Mouse (Mus musculus) erythroblast, embryonic 14.5 days (primary cell): Measurements from ENCODE around the gene Gm13287.
"Not testable (repeated sequence)": the region's sequence is repeated elsewhere in the genome, so short reads cannot be mapped to it uniquely, and the experiment has no call there.

Experiments
- GATA1 ChIP-seq: IDR thresholded peaks from 2 replicates; pipeline ENCODE4 v1.6.1; 2012; ENCODE audit warnings: low read length, inconsistent platforms, mixed read lengths
- TAL1 ChIP-seq: IDR thresholded peaks from 3 replicates; pipeline ENCODE4 v1.6.1; 2012; ENCODE audit warnings: low read length, inconsistent platforms, mixed read lengths

DNA sequence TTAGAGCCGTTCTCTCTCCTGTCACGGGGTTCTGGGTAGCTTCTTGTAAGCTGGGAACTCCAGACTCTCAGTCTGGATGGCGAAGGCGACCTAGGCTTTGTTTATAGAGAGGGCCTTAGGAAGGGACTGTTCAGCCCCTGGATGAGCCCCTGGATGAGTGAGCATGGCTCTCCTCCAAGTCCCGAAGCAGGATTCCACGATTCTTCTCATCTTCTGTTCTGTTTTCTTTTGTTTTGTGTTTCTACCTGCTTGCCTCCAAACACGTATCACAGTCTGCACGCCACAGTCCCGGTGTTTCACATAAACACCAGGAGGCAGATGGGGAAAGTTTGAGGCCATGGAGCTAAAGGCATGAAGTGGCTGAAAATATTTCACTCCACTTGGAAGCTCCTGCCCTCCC is 44.3 kb upstream of the Gm13287 start:
- TF ChIP-seq GATA1, TAL1: not testable (repeated sequence)
